Mouse (Mus musculus) heart, embryonic 11.5 days (tissue): ENCODE data around the gene Hfe. TPM values are rescaled to one million over a fixed set of nuclear protein-coding genes. Genes with fewer than 3 reads are reported as not detected.
"Not testable (repeated sequence)": the region's sequence is repeated elsewhere in the genome, so short reads cannot be mapped to it uniquely, and the experiment has no call there.

Experiments
- ATAC-seq: fragments of 200-750 bp; cut with Nextera tagmentation; replicated peaks from 2 replicates; pipeline ENCODE4 v1.8.0; 2017; ENCODE audit warnings: moderate library complexity; ENCODE audit not compliant: insufficient number of reproducible peaks, low FRiP score, low TSS enrichment
- H3K27ac ChIP-seq: fragments of 300-500 bp; sonication (generic); 2 replicates; pipeline ENCODE4 v1.5.1; 2014; ENCODE audit warnings: mild to moderate bottlenecking, low read depth, low read length
- H3K27me3 ChIP-seq: fragments of 300-500 bp; sonication (generic); 2 replicates; pipeline ENCODE4 v1.6.1; 2014; ENCODE audit warnings: mild to moderate bottlenecking, low read length, mixed read lengths; ENCODE audit not compliant: control insufficient read depth, insufficient read depth
- H3K36me3 ChIP-seq: fragments of 300-500 bp; sonication (generic); 2 replicates; pipeline ENCODE4 v1.6.1; 2014; ENCODE audit warnings: mild to moderate bottlenecking, low read length, moderate library complexity, mixed read lengths; ENCODE audit not compliant: control insufficient read depth, insufficient read depth
- H3K4me1 ChIP-seq: fragments of 300-500 bp; sonication (generic); 2 replicates; pipeline ENCODE4 v1.6.1; 2014; ENCODE audit warnings: low read length; ENCODE audit not compliant: control insufficient read depth, insufficient read depth
- H3K4me2 ChIP-seq: fragments of 300-500 bp; sonication (generic); 2 replicates; pipeline ENCODE4 v1.6.1; 2014; ENCODE audit warnings: mild to moderate bottlenecking, moderate library complexity
- H3K4me3 ChIP-seq: fragments of 300-500 bp; sonication (generic); 2 replicates; pipeline ENCODE4 v1.5.1; 2014; ENCODE audit warnings: low read depth, low read length
- H3K9ac ChIP-seq: fragments of 300-500 bp; sonication (generic); 2 replicates; pipeline ENCODE4 v1.6.1; 2014; ENCODE audit warnings: mild to moderate bottlenecking, low read depth, low read length, moderate library complexity
- H3K9me3 ChIP-seq: fragments of 300-500 bp; sonication (generic); replicated peaks from 2 replicates; pipeline ENCODE4 v1.6.1; 2016; ENCODE audit warnings: low read length; ENCODE audit not compliant: control insufficient read depth
- WGBS: fragments of 180-500 bp; shearing (Covaris S2); extraction: QIAGEN DNeasy Blood & Tissue Kit; methylation state at CpG from one replicate; pipeline ENCODE4 v1.1.7; 2014; ENCODE audit not compliant: insufficient replicate concordance; 5-methylcytosine and 5-hydroxymethylcytosine counted together
- polyA plus RNA-seq: library from polyadenylated mRNA; unstranded; fragments of >200 nt; fragmentation: Nextera tagmentation; extraction: Ambion mirVana; gene quantifications from 2 replicates; pipeline ENCODE4 v1.2.1, GENCODE M21; 2014

The Hfe gene
- polyA plus RNA-seq, 1 experiment from 2014 or later: 8.2 TPM

GRCm38 (mm10) chr13:23709714-23710373, 810 bp downstream of the Hfe start:
- Histone ChIP-seq H3K4me1 (0 out of 2 replicates have a peak, but pooled peaks cover 9% of the 10 kb centered on the region), H3K9ac (peak overlapping the region; percentile 71), H3K4me2 (peak overlapping the region; percentile 71), H3K36me3 (no peaks in the 10 kb centered on the region), H3K27ac (no peak overlapping the region), H3K9me3 (no peaks in the 10 kb centered on the region), H3K27me3 (no peaks in the 10 kb centered on the region), H3K4me3 (peak overlapping the region; percentile 42)
- 35% methylated on average over 11 of the region's 15 CpGs for WGBS
- no peak for ATAC-seq

- Histone ChIP-seq H3K9me3 (no peaks in the 10 kb centered on the region), H3K4me3 (no peak overlapping the region), H3K27ac (peak overlapping the region; percentile 57; the same call in 1 of the 2 replicates), H3K36me3 (no peaks in the 10 kb centered on the region), H3K4me1 (0 out of 2 replicates have a peak, but pooled peaks cover 9% of the 10 kb centered on the region), H3K27me3 (no peaks in the 10 kb centered on the region), H3K4me2 (no peak overlapping the region), H3K9ac (no peak overlapping the region)
- WGBS: 49% methylated on average over 4 of the region's 4 CpGs
- ATAC-seq: no peak
These were observed 2.0 kb downstream of the Hfe start for GRCm38 (mm10) chr13:23708654-23709053.

GRCm38 (mm10) chr13:23708041-23708440, 2.6 kb downstream of the Hfe start:
- WGBS: 78% methylated on average over 4 of the region's 4 CpGs
- ATAC-seq: no peak
- no peaks in the 10 kb centered on the region for H3K9me3 ChIP-seq
- no peak overlapping the region for H3K9ac ChIP-seq
- 0 out of 2 replicates have a peak overlapping the region, but pooled peaks have one; percentile 57 for H3K27ac ChIP-seq
- no peaks in the 10 kb centered on the region for H3K36me3 ChIP-seq
- H3K27me3 ChIP-seq: no peaks in the 10 kb centered on the region
- no peak overlapping the region for H3K4me2 ChIP-seq
- no peak overlapping the region for H3K4me3 ChIP-seq
- H3K4me1 ChIP-seq: 0 out of 2 replicates have a peak, but pooled peaks cover 9% of the 10 kb centered on the region

- Histone ChIP-seq H3K27ac (no peak overlapping the region), H3K9me3 (no peaks in the 10 kb centered on the region), H3K4me2 (no peak overlapping the region), H3K36me3 (no peaks in the 10 kb centered on the region), H3K4me3 (no peak overlapping the region), H3K9ac (no peak overlapping the region), H3K27me3 (no peaks in the 10 kb centered on the region), H3K4me1 (0 out of 2 replicates have a peak, but pooled peaks cover 9% of the 10 kb centered on the region)
- no peak for ATAC-seq
- 89% methylated on average over 12 of the region's 12 CpGs for WGBS
These were observed 3.9 kb downstream of the Hfe start for GRCm38 (mm10) chr13:23706771-23707170.

- Histone ChIP-seq H3K9ac (no peak overlapping the region), H3K4me2 (no peak overlapping the region)
These were observed 4.8 kb downstream of the Hfe start for GRCm38 (mm10) chr13:23705751-23706356.

DNA sequence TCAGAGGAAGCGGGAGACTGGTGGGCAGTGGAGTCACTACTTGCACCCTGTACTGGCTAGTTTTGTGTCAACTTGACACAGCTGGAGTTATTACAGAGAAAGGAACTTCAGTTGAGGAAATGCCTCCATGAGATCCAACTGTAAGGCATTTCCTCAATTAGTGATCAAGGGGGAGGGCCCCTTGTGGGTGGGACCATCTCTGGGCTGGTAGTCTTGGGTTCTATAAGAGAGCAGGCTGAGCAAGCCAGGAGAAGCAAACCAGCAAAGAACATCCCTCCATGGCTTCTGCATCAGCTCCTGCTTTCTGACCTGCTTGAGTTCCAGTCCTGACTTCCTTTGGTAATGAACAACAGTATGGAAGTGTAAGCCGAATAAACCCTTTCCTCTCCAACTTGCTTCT, 7.9 kb downstream of the Hfe start:
- not testable (repeated sequence) for H3K4me1 ChIP-seq, ATAC-seq, H3K4me2 ChIP-seq, H3K4me3 ChIP-seq, H3K9me3 ChIP-seq, H3K9ac ChIP-seq, H3K27ac ChIP-seq, H3K27me3 ChIP-seq, H3K36me3 ChIP-seq
- WGBS: 68% methylated on average over 2 of the region's 2 CpGs

More at GRCm38 (mm10) chr13:23705751-23706356, 4.8 kb downstream of the Hfe start:
- Histone ChIP-seq H3K4me3 (no peak overlapping the region), H3K36me3 (no peaks in the 10 kb centered on the region), H3K9me3 (no peaks in the 10 kb centered on the region), H3K27ac (no peak overlapping the region), H3K4me1 (0 out of 2 replicates have a peak, but pooled peaks cover 8% of the 10 kb centered on the region), H3K27me3 (no peaks in the 10 kb centered on the region)
- WGBS: 76% methylated on average over 7 of the region's 7 CpGs
- ATAC-seq: no peak

DNA sequence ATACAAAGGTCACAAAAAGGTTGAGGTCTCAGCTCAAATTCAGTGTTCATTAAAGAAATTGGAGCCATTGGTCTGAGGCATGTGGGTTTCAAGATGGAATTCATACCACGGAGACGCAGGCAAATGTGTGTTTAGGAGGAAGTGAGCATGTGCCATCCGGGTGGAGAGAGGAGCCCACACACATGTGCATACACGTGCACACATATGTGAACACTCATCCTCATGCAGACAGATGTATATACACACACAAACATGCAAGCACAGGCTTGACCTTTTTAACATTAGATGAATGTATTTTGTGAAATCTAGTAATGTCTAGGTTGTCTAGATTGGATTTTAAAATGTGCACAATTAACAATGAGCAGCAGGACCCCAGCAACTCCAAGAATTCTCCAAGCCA, 8.4 kb downstream of the Hfe start:
- Histone ChIP-seq H3K27me3 (no peaks in the 10 kb centered on the region), H3K9me3 (no peaks in the 10 kb centered on the region), H3K27ac (no peak overlapping the region), H3K9ac (no peak overlapping the region), H3K4me2 (no peak overlapping the region), H3K4me3 (no peak overlapping the region), H3K36me3 (no peaks in the 10 kb centered on the region), H3K4me1 (no peaks in the 10 kb centered on the region)
- no peak for ATAC-seq
- WGBS: 82% methylated on average over 4 of the region's 4 CpGs

DNA sequence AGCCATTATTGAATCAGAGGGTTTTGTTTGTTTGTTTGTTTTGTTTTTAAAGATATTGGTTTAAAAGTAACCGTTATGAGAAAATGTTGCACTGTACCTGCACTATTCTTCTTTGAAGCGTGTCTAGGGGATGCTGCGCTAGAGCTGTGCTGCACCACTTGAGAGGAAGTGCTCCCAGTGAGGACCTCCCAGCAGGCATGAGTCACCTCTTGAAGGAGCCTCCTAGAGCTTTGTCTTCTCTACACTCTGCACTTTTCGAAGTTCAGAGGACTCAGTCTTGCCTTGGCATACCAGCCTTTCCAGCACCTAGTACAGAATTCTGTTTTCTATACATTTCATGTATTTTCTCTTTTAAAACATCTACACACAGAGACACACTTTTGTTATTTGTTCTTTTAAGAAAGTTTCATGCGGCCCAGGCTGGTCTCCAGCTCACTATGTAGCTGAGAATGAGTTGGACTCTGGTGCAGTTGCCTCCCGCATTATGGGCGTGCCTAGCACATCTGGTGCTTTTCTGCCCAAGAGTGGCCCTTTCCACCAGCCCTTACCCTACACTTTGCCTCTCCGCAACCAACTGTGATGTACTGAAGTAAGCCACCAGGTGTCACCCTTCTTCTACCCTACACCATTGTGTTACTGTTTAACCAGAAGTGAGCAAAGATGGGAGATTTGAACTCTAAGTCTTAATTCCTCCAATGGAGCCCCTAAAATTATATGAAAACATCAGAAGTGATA, 9.7 kb downstream of the Hfe start:
- 25% methylated on average over 8 of the region's 8 CpGs for WGBS

More for the DNA sequence above, 9.7 kb downstream of the Hfe start:
- Histone ChIP-seq H3K4me3 (no peak overlapping the region), H3K9ac (0 out of 2 replicates have a peak overlapping the region, but pooled peaks have one; percentile 43), H3K27me3 (no peaks in the 10 kb centered on the region), H3K9me3 (no peaks in the 10 kb centered on the region), H3K36me3 (no peaks in the 10 kb centered on the region), H3K4me2 (no peak overlapping the region), H3K27ac (no peak overlapping the region), H3K4me1 (no peaks in the 10 kb centered on the region)
- no peak; the same call in 1 of the 2 replicates for ATAC-seq
